ENCODE assay signal across 25 mouse cellular contexts in the genomic region with DNA sequence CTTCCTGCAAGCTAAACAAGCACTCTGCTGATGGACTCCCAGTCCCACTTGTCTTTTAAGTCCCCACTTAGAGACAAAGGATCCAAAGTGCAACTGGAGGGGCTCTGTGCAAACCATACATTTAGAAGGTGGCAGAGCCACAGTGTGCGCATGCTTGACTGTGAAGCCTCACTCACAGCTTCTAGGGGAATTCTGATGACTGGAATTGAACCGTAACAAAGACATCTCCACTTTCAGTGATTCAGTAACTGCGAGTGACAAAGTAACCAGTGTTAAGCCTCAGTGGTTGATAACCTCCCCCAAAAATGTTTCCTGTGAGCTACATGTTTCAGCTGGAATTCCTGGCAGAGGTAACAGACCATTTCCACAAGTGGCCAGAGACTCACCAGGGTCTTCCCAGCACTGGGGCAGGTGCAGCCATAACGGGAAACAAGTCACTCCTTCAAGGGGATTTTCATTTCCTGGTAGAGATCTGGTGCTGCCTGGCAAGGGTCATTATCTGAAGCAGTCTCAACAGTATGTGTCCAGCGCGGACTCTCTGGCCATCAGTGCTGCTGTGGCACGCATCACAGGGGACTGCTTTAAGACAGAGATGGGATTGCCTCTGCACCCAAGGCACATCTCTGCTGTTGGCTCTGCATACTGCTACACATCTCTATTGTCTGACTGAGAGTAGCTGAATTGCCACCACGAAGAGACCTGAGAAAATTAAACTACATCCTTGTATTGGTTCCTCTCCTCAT. TPM values are rescaled to one million over a fixed set of nuclear protein-coding genes. Genes with fewer than 3 reads are reported as not detected.
DNase-seq lines count a peak whose midpoint lies in the region; ATAC-seq and TF ChIP-seq lines count a peak whose summit lies in the region.
"Had no signal": no experiment of that assay in that cellular context is flagged by ENCODE, and none has a peak within 500 bp of the region (broad histone marks: within the 10 kb centered on the region; RNA-seq: fewer than 3 reads in every experiment).

No protein-coding gene starts in this region.

- no peaks in the 10 kb centered on the region for H3K4me1 ChIP-seq in kidney, embryonic 14.5 days (ENCODE audit: control insufficient read depth, insufficient read depth, low read length)
- no peaks in the 10 kb centered on the region for H3K4me1 ChIP-seq in kidney, postnatal 0 days (replicated peaks; ENCODE audit: insufficient read depth, low read length)
- H3K4me1 ChIP-seq: embryonic facial prominence, embryonic 15.5 days; forebrain, embryonic 15.5 days; heart, embryonic 12.5 days; heart, embryonic 15.5 days; hindbrain, embryonic 10.5 days; hindbrain, embryonic 13.5 days had no signal

- no peak for TF ChIP-seq CTCF in kidney, postnatal 0 days (IDR thresholded peaks at IDR 0.05; ENCODE audit: low read depth)
- no peak for TF ChIP-seq CTCF in Patski (IDR thresholded peaks at IDR 0.05)

- CTCF ChIA-PET in Patski (lab: Charles Lee), result interaction anchor here (0.7 to 1.8 kb wide), 16 partner anchors 8 to 1572 kb away, joined by 3 to 8 read pairs (median 3); no protein-coding TSS in a partner anchor

- no peaks in the 10 kb centered on the region for H3K36me3 ChIP-seq in kidney, embryonic 14.5 days (ENCODE audit: control insufficient read depth, insufficient read depth, low read length)
- no peaks in the 10 kb centered on the region for H3K36me3 ChIP-seq in kidney, postnatal 0 days (ENCODE audit: insufficient read depth, low read length)
- H3K36me3 ChIP-seq: embryonic facial prominence, embryonic 12.5 days; embryonic facial prominence, embryonic 15.5 days; forebrain, embryonic 15.5 days; heart, embryonic 12.5 days; heart, embryonic 15.5 days; hindbrain, embryonic 10.5 days; hindbrain, embryonic 13.5 days had no signal

- peaks cover 7% of the 10 kb centered on the region; the same call in 1 of the 2 replicates for H3K9me3 ChIP-seq in kidney, embryonic 14.5 days (ENCODE audit: control insufficient read depth, low read length)
- no peaks in the 10 kb centered on the region for H3K9me3 ChIP-seq in kidney, postnatal 0 days (replicated peaks; ENCODE audit: low read length)
- H3K9me3 ChIP-seq: embryonic facial prominence, embryonic 12.5 days; embryonic facial prominence, embryonic 15.5 days; forebrain, embryonic 15.5 days; heart, embryonic 12.5 days; heart, embryonic 15.5 days had no signal

- no peak overlapping the region for H3K4me2 ChIP-seq in kidney, embryonic 14.5 days (replicated peaks; ENCODE audit: low read depth, low read length)
- no peak overlapping the region for H3K4me2 ChIP-seq in kidney, postnatal 0 days (ENCODE audit: low read length)
- H3K4me2 ChIP-seq: embryonic facial prominence, embryonic 12.5 days; embryonic facial prominence, embryonic 15.5 days; forebrain, embryonic 15.5 days; heart, embryonic 12.5 days; heart, embryonic 15.5 days; hindbrain, embryonic 13.5 days had no signal

- ATAC-seq in kidney, embryonic 14.5 days (ENCODE audit: low FRiP score, low TSS enrichment), result peak; percentile 72; the same call in 1 of the 2 replicates
- ATAC-seq in kidney, postnatal 0 days (replicated peaks; ENCODE audit: low FRiP score, low read depth), result peak; percentile 87
- ATAC-seq in Patski, result peak; percentile 97
- ATAC-seq: CD4-positive, CD25-positive, alpha-beta regulatory T cell, adult 4 months; forebrain, embryonic 15.5 days; hindbrain, embryonic 16.5 days had no signal

- H3K4me3 ChIP-seq in kidney, embryonic 14.5 days (ENCODE audit: low read length), result no peak overlapping the region
- no peak overlapping the region for H3K4me3 ChIP-seq in kidney, postnatal 0 days (replicated peaks; ENCODE audit: low read depth, low read length)
- H3K4me3 ChIP-seq: embryonic facial prominence, embryonic 12.5 days; embryonic facial prominence, embryonic 15.5 days; forebrain, embryonic 15.5 days; heart, embryonic 12.5 days; heart, embryonic 15.5 days; hindbrain, embryonic 10.5 days; hindbrain, embryonic 13.5 days had no signal

- H3K27me3 ChIP-seq in kidney, embryonic 14.5 days (ENCODE audit: control insufficient read depth, insufficient read depth, low read length), result no peaks in the 10 kb centered on the region
- no peaks in the 10 kb centered on the region for H3K27me3 ChIP-seq in kidney, postnatal 0 days (ENCODE audit: insufficient read depth, low read length)
- H3K27me3 ChIP-seq in Patski, result no peaks in the 10 kb centered on the region
- H3K27me3 ChIP-seq: embryonic facial prominence, embryonic 12.5 days; embryonic facial prominence, embryonic 15.5 days; forebrain, embryonic 15.5 days; heart, embryonic 12.5 days; heart, embryonic 15.5 days; hindbrain, embryonic 13.5 days had no signal

- peak overlapping the region; percentile 56; the same call in 1 of the 2 replicates for H3K27ac ChIP-seq in kidney, embryonic 14.5 days (ENCODE audit: low read depth, low read length)
- peak overlapping the region; percentile 57 for H3K27ac ChIP-seq in kidney, postnatal 0 days
- H3K27ac ChIP-seq: embryonic facial prominence, embryonic 12.5 days; embryonic facial prominence, embryonic 15.5 days; forebrain, embryonic 15.5 days; heart, embryonic 15.5 days; hindbrain, embryonic 10.5 days; hindbrain, embryonic 13.5 days had no signal

- DNase-seq in kidney, postnatal 25 days, result no peak
- peak; percentile 74 for DNase-seq in kidney, postnatal 0 days (ENCODE audit: low spot score)
- no peak for DNase-seq in kidney, postnatal 10 days
- DNase-seq in Patski (ENCODE audit: low read depth, low spot score), result peak; percentile 100
- no peak for DNase-seq in cerebellum, adult 8-10 months
- DNase-seq: adrenal gland, postnatal 10 days; adrenal gland, postnatal 36 days; cerebellum, adult 18-20 months; cerebellum, adult 9-11 months; cerebellum, postnatal 25 days; gastrocnemius, postnatal 25 days; heart, adult 18-20 months; heart, postnatal 10 days; heart, postnatal 36 days had no signal

- POLR2A ChIA-PET in Patski (lab: Charles Lee), result interaction anchor here (0.8 to 1.9 kb wide), 5 partner anchors 13 to 94 kb away, joined by 3 to 19 read pairs (median 3); no protein-coding TSS in a partner anchor

- no peak overlapping the region for H3K9ac ChIP-seq in kidney, embryonic 14.5 days (ENCODE audit: low read depth, low read length)
- H3K9ac ChIP-seq in kidney, postnatal 0 days (ENCODE audit: low read depth, low read length), result no peak overlapping the region
- H3K9ac ChIP-seq: embryonic facial prominence, embryonic 12.5 days; embryonic facial prominence, embryonic 15.5 days; forebrain, embryonic 15.5 days; heart, embryonic 12.5 days; heart, embryonic 15.5 days; hindbrain, embryonic 13.5 days had no signal

- in situ Hi-C loops in Patski (cut with MboI; ENCODE audit: low pct_unique_long_range_greater_than_20kb), result loop anchor here (10.0 kb wide), 1 partner anchor 96 kb away; no protein-coding TSS in a partner anchor

- 54% methylated on average over 8 of the region's 8 CpGs for WGBS in kidney, embryonic 14.5 days
- 41% methylated on average over 8 of the region's 8 CpGs for WGBS in kidney, postnatal 0 days

RNA-seq across cellular contexts. Expression of a gene that starts 28.7 kb away (rescaled TPM):
- polyA plus RNA-seq in kidney, embryonic 14.5 days (2014; fragmentation: Nextera tagmentation; extraction: Ambion mirVana), result 0.09 TPM in 1 of 2 replicates, not detected in the other
- 3.9 TPM in 2 replicates for polyA plus RNA-seq in kidney, postnatal 0 days (2015; fragmentation: Nextera tagmentation; extraction: Ambion mirVana)
- polyA plus RNA-seq in Patski (2021), result 1.9 TPM
- polyA plus RNA-seq: CD4-positive, CD25-positive, alpha-beta regulatory T cell, adult 4 months; forebrain, embryonic 11.5 days; forebrain, embryonic 15.5 days; heart, embryonic 12.5 days; hindbrain, embryonic 10.5 days; hindbrain, embryonic 13.5 days had no signal

Comparison
In these comparisons a context has a peak if more than half of its experiments do, and no peak if none do; other contexts are left out.
1. DNase-seq: peak in kidney, postnatal 0 days (single experiment) and Patski (single experiment); none in kidney, postnatal 25 days (0 of 2), kidney, postnatal 10 days (single experiment) and cerebellum, adult 8-10 months (single experiment).
2. Peak in every context shown above with its lines, with median percentiles within 50 percentile points of each other: ATAC-seq.